Mouse (Mus musculus): ENCODE results near the gene Atp1a3.

GRCm38 (mm10) chr7:25011592-25011991, 5.8 kb upstream of the Atp1a3 start:
- TF ChIP-seq CTCF (IDR thresholded peaks at IDR 0.05; ENCODE audit: low read depth) (no peak), EP300 (IDR thresholded peaks at IDR 0.05; ENCODE audit: low read depth) (no peak)
